Mouse (Mus musculus): Measurements from ENCODE around the gene Serpina9. TPM values are rescaled to one million over a fixed set of nuclear protein-coding genes. Genes with fewer than 3 reads are reported as not detected.

Serpina9 gene
- polyA plus RNA-seq, 1 experiment from 2014 or later: 14.9 TPM

DNA sequence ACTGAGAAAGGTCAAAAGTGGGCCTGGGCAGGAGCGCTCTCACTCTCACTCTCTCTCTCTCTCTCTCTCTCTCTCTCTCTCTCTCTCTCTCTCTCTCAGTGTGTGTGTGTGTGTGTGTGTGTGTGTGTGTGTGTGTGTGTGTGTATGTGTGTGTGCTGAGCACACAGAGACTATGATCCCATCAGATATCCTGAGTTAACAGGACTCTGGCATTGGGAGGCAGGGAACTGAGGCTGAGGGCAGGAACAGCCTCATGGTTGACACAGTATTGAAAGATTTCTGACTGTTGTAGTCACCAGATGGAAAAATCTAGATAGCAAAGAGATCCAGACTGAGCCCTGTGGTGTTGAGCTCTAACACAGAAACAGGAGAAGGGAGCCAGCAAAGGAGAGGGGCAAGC is 20.2 kb upstream of the Serpina9 start:
- ATAC-seq (ENCODE audit: low FRiP score, low TSS enrichment) (no peak), DNase-seq (ENCODE audit: low spot score) (no peak)
- WGBS: 90% methylated on average over 1 of the region's 1 CpGs
- Histone ChIP-seq H3K9ac (ENCODE audit: low read length) (no peak overlapping the region), H3K4me2 (replicated peaks; ENCODE audit: low read depth) (no peak overlapping the region), H3K4me1 (replicated peaks; ENCODE audit: control insufficient read depth, insufficient read depth) (no peaks in the 10 kb centered on the region), H3K36me3 (ENCODE audit: control insufficient read depth, insufficient read depth, low read length) (no peaks in the 10 kb centered on the region), H3K27me3 (ENCODE audit: control insufficient read depth, insufficient read depth, low read length) (no peaks in the 10 kb centered on the region), H3K9me3 (ENCODE audit: control insufficient read depth, low read length) (no peaks in the 10 kb centered on the region), H3K27ac (replicated peaks) (no peak overlapping the region), H3K4me3 (ENCODE audit: low read depth, low read length) (no peak overlapping the region)
- no peak for TF ChIP-seq CTCF (IDR thresholded peaks at IDR 0.05; ENCODE audit: low read depth)
- TF ChIP-seq EP300 (optimal IDR thresholded peaks at IDR 0.05): no peak

DNA sequence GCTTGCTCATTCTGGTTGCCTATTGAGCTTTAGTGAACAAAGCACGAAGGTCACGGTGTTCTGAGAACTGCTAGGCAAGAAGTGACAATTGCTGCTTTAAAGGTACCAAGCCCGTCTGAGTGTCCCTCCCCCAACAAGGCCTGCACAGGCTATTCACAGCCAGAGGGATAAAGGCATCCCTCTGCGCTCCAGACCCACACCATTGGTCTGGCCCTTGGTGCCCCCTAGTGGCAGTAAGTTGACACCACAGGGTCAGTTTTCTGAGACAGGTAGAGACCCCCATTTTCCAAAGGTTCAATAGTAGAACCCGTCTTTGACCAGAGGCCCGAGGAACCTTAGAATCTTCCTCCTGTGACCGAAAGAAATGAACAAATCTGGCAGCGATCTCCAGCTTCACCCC is 16.4 kb upstream of the Serpina9 start:
- DNase-seq (ENCODE audit: low spot score) (peak; percentile 24), ATAC-seq (ENCODE audit: low FRiP score, low TSS enrichment) (peak; percentile 58; the same call in 1 of the 2 replicates)
- Histone ChIP-seq H3K9ac (ENCODE audit: low read length) (no peak overlapping the region), H3K4me2 (replicated peaks; ENCODE audit: low read depth) (no peak overlapping the region), H3K4me3 (ENCODE audit: low read depth, low read length) (no peak overlapping the region), H3K27ac (replicated peaks) (no peak overlapping the region), H3K27me3 (ENCODE audit: control insufficient read depth, insufficient read depth, low read length) (no peaks in the 10 kb centered on the region), H3K36me3 (ENCODE audit: control insufficient read depth, insufficient read depth, low read length) (no peaks in the 10 kb centered on the region), H3K9me3 (ENCODE audit: control insufficient read depth, low read length) (no peaks in the 10 kb centered on the region), H3K4me1 (replicated peaks; ENCODE audit: control insufficient read depth, insufficient read depth) (no peaks in the 10 kb centered on the region)
- TF ChIP-seq CTCF (IDR thresholded peaks at IDR 0.05; ENCODE audit: low read depth) (peak; percentile 76), EP300 (optimal IDR thresholded peaks at IDR 0.05) (no peak)
- WGBS: 40% methylated on average over 8 of the region's 8 CpGs

DNA sequence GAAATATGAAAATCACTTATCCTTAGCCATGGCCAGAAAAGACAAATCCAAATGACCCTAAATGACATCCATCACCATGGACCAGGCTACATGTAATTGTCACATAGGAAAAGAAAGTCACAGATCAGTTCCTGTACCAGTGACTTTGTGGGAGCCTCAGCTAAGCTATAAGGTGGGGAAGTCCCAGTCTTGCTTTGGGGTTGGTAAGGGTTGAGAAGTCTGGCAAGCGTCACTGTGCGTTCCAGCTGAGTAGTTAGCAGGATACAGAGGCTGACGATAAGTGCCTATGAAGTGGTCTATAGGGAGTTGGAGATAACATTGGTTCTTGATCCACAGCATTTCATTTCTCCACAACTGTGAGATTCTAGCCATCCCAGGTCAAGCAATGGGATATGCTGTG is 1.7 kb upstream of the Serpina9 start:
- no peak overlapping the region for H3K9ac ChIP-seq (ENCODE audit: low read length)
- H3K4me2 ChIP-seq (replicated peaks; ENCODE audit: low read depth): no peak overlapping the region
- no peaks in the 10 kb centered on the region for H3K27me3 ChIP-seq (ENCODE audit: control insufficient read depth, insufficient read depth, low read length)
- H3K4me1 ChIP-seq (replicated peaks; ENCODE audit: control insufficient read depth, insufficient read depth): no peaks in the 10 kb centered on the region; the same call in 1 of the 2 replicates
- ATAC-seq (ENCODE audit: low FRiP score, low TSS enrichment) (no peak), DNase-seq (ENCODE audit: low spot score) (no peak)
- no peak overlapping the region for H3K4me3 ChIP-seq (ENCODE audit: low read depth, low read length)
- TF ChIP-seq EP300 (optimal IDR thresholded peaks at IDR 0.05) (no peak), CTCF (IDR thresholded peaks at IDR 0.05; ENCODE audit: low read depth) (no peak)
- no peaks in the 10 kb centered on the region for H3K9me3 ChIP-seq (ENCODE audit: control insufficient read depth, low read length)
- 81% methylated on average over 3 of the region's 3 CpGs for WGBS
- no peak overlapping the region for H3K27ac ChIP-seq (replicated peaks)
- no peaks in the 10 kb centered on the region for H3K36me3 ChIP-seq (ENCODE audit: control insufficient read depth, insufficient read depth, low read length)

DNA sequence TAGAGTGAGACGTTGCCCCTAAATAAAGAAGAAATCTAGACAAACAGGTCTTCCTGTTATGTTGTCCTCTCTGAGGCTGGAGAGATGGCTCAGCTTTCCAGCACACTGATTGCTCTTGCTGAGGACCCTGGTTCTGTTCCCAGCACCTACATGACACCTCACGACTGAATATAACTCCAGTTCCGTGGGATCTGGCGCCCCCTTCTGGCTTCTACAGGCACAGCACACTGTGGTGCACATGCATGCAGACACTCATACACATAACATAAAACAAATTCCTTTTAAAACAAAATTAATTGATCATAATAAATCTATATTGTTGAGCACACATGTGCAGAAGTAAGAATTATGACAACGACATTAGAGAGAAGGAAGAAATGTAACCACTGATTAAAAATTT is 8.9 kb downstream of the Serpina9 start:
- DNase-seq (ENCODE audit: low spot score): no peak
- H3K4me1 ChIP-seq (replicated peaks; ENCODE audit: control insufficient read depth, insufficient read depth): no peaks in the 10 kb centered on the region
- H3K27ac ChIP-seq (replicated peaks): no peak overlapping the region
- no peak overlapping the region for H3K9ac ChIP-seq (ENCODE audit: low read length)
- WGBS: 80% methylated on average over 5 of the region's 5 CpGs
- H3K9me3 ChIP-seq (ENCODE audit: control insufficient read depth, low read length): no peaks in the 10 kb centered on the region
- no peak overlapping the region for H3K4me3 ChIP-seq (ENCODE audit: low read depth, low read length)
- TF ChIP-seq CTCF (IDR thresholded peaks at IDR 0.05; ENCODE audit: low read depth) (peak; percentile 21), EP300 (optimal IDR thresholded peaks at IDR 0.05) (no peak)
- no peaks in the 10 kb centered on the region for H3K27me3 ChIP-seq (ENCODE audit: control insufficient read depth, insufficient read depth, low read length)
- no peaks in the 10 kb centered on the region for H3K36me3 ChIP-seq (ENCODE audit: control insufficient read depth, insufficient read depth, low read length)
- no peak overlapping the region for H3K4me2 ChIP-seq (replicated peaks; ENCODE audit: low read depth)
- no peak for ATAC-seq (ENCODE audit: low FRiP score, low TSS enrichment)

DNA sequence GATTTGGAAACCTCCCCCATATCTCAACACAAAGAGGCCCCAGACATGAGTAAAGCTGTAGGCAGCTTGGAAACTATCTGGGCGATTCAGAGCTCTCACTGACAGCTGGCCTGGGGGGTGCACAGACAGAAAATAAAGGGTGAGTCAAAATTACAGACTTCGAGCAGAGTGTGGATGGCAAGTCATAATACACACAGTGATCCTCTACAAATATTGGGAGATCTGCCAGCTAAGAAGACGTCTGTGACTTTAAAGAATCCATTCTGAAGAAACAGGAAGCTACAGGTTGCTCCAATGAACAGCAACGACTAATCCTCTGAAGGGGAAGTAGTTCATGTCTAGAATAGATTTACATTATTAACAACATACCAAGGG is 10.3 kb downstream of the Serpina9 start:
- no peaks in the 10 kb centered on the region for H3K4me1 ChIP-seq (replicated peaks; ENCODE audit: control insufficient read depth, insufficient read depth)
- H3K36me3 ChIP-seq (ENCODE audit: control insufficient read depth, insufficient read depth, low read length): no peaks in the 10 kb centered on the region
- DNase-seq (ENCODE audit: low spot score): no peak
- no peak for ATAC-seq (ENCODE audit: low FRiP score, low TSS enrichment)
- H3K4me3 ChIP-seq (ENCODE audit: low read depth, low read length): no peak overlapping the region
- no peak overlapping the region for H3K9ac ChIP-seq (ENCODE audit: low read length)
- H3K27ac ChIP-seq (replicated peaks): no peak overlapping the region
- H3K4me2 ChIP-seq (replicated peaks; ENCODE audit: low read depth): no peak overlapping the region
- TF ChIP-seq CTCF (IDR thresholded peaks at IDR 0.05; ENCODE audit: low read depth): no peak
- no peak for TF ChIP-seq EP300 (optimal IDR thresholded peaks at IDR 0.05)
- 19% methylated on average over 4 of the region's 4 CpGs for WGBS
- no peaks in the 10 kb centered on the region for H3K27me3 ChIP-seq (ENCODE audit: control insufficient read depth, insufficient read depth, low read length)
- H3K9me3 ChIP-seq (ENCODE audit: control insufficient read depth, low read length): no peaks in the 10 kb centered on the region

DNA sequence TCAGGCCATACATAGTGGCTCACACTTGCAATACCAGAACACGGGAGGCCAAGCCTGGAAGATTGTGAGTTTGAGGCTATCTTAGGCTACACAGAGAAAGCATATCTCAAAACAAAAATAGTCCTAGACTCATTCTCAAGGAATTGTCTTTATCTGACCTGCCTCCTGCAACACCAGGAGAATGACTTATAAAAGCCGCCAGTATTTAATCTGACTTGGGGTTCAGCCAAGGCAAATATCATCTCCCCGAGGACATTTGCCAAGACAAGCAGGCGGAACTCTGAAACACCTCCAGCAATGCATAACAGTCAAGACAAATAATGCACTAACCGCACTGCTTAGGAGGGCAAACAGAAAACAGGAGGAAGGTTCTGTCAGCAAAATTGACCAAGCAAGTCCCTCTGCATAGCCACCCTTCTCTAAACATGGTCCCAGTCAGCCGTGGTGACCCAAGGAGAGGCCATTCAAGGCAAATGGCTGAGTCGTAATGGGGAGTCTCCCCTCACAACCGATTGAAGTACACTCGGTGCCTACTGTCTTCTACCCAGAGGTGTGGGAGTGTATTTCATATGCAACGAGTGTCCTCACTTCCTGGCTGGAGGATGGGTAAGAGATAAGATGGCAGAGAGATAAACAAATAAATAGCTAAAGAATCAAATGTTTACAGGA is 10.9 kb downstream of the Serpina9 start:
- H3K36me3 ChIP-seq (ENCODE audit: control insufficient read depth, insufficient read depth, low read length): no peaks in the 10 kb centered on the region
- no peak overlapping the region for H3K4me3 ChIP-seq (ENCODE audit: low read depth, low read length)
- no peak overlapping the region for H3K4me2 ChIP-seq (replicated peaks; ENCODE audit: low read depth)
- ATAC-seq (ENCODE audit: low FRiP score, low TSS enrichment) (peak; percentile 88), DNase-seq (ENCODE audit: low spot score) (peak; percentile 71)
- no peaks in the 10 kb centered on the region for H3K4me1 ChIP-seq (replicated peaks; ENCODE audit: control insufficient read depth, insufficient read depth)
- H3K27me3 ChIP-seq (ENCODE audit: control insufficient read depth, insufficient read depth, low read length): no peaks in the 10 kb centered on the region
- H3K9me3 ChIP-seq (ENCODE audit: control insufficient read depth, low read length): no peaks in the 10 kb centered on the region
- TF ChIP-seq CTCF (IDR thresholded peaks at IDR 0.05; ENCODE audit: low read depth): no peak
- no peak for TF ChIP-seq EP300 (optimal IDR thresholded peaks at IDR 0.05)
- WGBS: 30% methylated on average over 10 of the region's 10 CpGs
- 0 out of 2 replicates have a peak overlapping the region, but pooled peaks have one; percentile 41 for H3K27ac ChIP-seq (replicated peaks)
- H3K9ac ChIP-seq (ENCODE audit: low read length): no peak overlapping the region

All from stomach, postnatal 0 days (tissue).